Mouse (Mus musculus): ENCODE measurements at regions not wholly inside any gene's neighbourhood (a gene's known extent, or its start where the extent isn't known, plus 50 kb on each side); places are given as distances from the start of the nearest gene placed in this dataset.

GRCm38 (mm10) chr1:71848656-71849055, 195.7 kb upstream of the Fn1 start:
- Histone ChIP-seq H3K4me3 (no peak overlapping the region), H3K27ac (no peak overlapping the region)
- no peak for DNase-seq
- intact Hi-C loops (cut with DNase I) = no loop called here
- no peak for TF ChIP-seq CTCF (IDR thresholded peaks at IDR 0.05)

GRCm38 (mm10) chr1:71844938-71845685, 192.1 kb upstream of the Fn1 start:
- H3K27ac ChIP-seq = peak overlapping the region; percentile 63
- no peak for TF ChIP-seq CTCF (IDR thresholded peaks at IDR 0.05)
- intact Hi-C loops (cut with DNase I) = no loop called here
- no peak for DNase-seq
- peak overlapping the region; percentile 63 for H3K4me3 ChIP-seq

GRCm38 (mm10) chr1:71837764-71838163, 184.8 kb upstream of the Fn1 start:
- no peak for TF ChIP-seq CTCF (IDR thresholded peaks at IDR 0.05)
- no peak overlapping the region for H3K27ac ChIP-seq
- DNase-seq = no peak
- H3K4me3 ChIP-seq = no peak overlapping the region
- intact Hi-C loops (cut with DNase I) = no loop called here

GRCm38 (mm10) chr1:71837039-71837648, 184.1 kb upstream of the Fn1 start:
- no peak overlapping the region for H3K4me3 ChIP-seq
- TF ChIP-seq CTCF (IDR thresholded peaks at IDR 0.05) = no peak
- no peak for DNase-seq
- no peak overlapping the region for H3K27ac ChIP-seq
- intact Hi-C loops (cut with DNase I) = no loop called here

DNA sequence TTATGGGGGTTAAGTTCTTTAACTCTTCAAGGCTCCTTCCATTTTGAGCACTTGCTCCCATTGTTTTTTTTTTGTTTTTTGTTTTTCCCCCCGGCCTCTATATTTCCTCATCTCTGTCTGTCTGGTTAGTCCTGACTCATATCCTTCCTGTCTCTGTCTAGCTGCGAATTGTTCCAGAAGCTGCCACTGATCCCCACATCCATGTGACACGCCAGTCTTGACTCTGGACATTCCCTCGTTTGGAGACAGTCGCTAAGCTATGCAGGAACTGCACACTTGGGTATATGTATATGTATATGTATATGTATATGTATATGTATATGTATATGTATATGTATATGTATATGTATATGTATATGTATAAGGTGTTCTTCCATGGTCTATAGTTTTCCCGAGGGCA, 177.4 kb upstream of the Fn1 start:
- no peak overlapping the region for H3K4me3 ChIP-seq
- intact Hi-C loops (cut with DNase I) = no loop called here
- no peak for DNase-seq
- no peak for TF ChIP-seq CTCF (IDR thresholded peaks at IDR 0.05)
- H3K27ac ChIP-seq = no peak overlapping the region

- H3K4me3 ChIP-seq = no peak overlapping the region
- no peak for DNase-seq
- TF ChIP-seq CTCF (IDR thresholded peaks at IDR 0.05) = no peak
- intact Hi-C loops (cut with DNase I) = no loop called here
- no peak overlapping the region for H3K27ac ChIP-seq
These were observed 171.4 kb upstream of the Fn1 start for GRCm38 (mm10) chr1:71824410-71824809.

- no peak overlapping the region for H3K4me3 ChIP-seq
- intact Hi-C loops (cut with DNase I) = no loop called here
- H3K27ac ChIP-seq = no peak overlapping the region
- DNase-seq = no peak
- TF ChIP-seq CTCF (IDR thresholded peaks at IDR 0.05) = no peak
These were observed 169.1 kb upstream of the Fn1 start for GRCm38 (mm10) chr1:71822123-71822522.

GRCm38 (mm10) chr1:71821099-71821498, 168.1 kb upstream of the Fn1 start:
- Histone ChIP-seq H3K4me3 (no peak overlapping the region), H3K27ac (no peak overlapping the region)
- no peak for TF ChIP-seq CTCF (IDR thresholded peaks at IDR 0.05)
- intact Hi-C loops (cut with DNase I) = no loop called here
- DNase-seq = no peak

DNA sequence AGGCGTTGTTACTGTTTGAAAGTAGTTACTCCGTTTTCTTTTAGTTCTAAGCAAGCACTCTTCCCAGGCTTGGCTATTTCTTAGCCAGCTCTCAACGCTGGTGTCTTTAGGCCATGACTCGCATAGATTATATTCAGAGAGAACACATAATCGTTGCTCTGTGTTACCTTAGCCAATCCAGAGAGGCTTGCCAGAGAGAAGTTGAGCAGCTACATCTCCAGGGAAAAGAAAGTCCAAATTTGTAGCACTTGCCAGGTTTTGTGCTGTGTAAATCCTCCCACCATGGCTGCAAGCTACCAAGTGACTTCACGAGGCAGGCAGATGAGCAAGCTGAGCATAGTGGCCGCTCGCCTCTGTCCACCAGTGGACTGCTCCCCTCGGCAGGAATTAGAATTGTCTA, 163.3 kb upstream of the Fn1 start:
- no peak overlapping the region for H3K4me3 ChIP-seq
- intact Hi-C loops (cut with DNase I) = no loop called here
- no peak overlapping the region for H3K27ac ChIP-seq
- TF ChIP-seq CTCF (IDR thresholded peaks at IDR 0.05) = no peak
- peak; percentile 28 for DNase-seq

GRCm38 (mm10) chr1:71814141-71814540, 161.1 kb upstream of the Fn1 start:
- no peak overlapping the region for H3K4me3 ChIP-seq
- intact Hi-C loops (cut with DNase I) = no loop called here
- no peak for DNase-seq
- H3K27ac ChIP-seq = no peak overlapping the region
- no peak for TF ChIP-seq CTCF (IDR thresholded peaks at IDR 0.05)

DNA sequence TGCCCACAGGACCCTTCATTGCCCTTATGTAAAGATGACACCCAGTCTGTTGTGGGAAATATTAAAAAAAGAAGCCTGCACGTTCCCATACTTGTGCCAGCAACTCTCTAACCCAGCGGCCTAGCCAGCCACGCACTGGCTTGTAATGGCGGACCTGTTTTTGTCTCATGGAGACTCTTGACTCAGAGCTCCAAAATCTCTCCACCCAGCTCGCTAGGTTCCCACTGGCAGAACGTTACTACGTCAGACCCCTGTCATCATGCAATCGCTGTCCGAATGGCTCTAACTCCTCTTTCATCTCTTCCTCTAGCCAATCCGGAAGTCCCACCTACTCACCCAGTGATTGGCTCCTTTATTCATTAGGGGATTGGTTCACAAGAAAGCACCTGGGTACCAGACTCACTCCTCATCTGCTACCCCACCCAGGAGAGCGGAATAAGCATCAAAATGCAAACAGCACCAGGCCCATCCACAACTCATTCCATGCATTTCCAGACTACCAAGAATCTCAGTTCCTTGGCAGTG, 159.2 kb upstream of the Fn1 start:
- TF ChIP-seq CTCF (IDR thresholded peaks at IDR 0.05) = no peak
- intact Hi-C loops (cut with DNase I) = no loop called here
- Histone ChIP-seq H3K4me3 (no peak overlapping the region), H3K27ac (no peak overlapping the region)
- DNase-seq = no peak

GRCm38 (mm10) chr1:71811196-71811788, 158.3 kb upstream of the Fn1 start:
- H3K4me3 ChIP-seq = no peak overlapping the region
- H3K27ac ChIP-seq = no peak overlapping the region
- TF ChIP-seq CTCF (IDR thresholded peaks at IDR 0.05) = no peak
- no peak for DNase-seq
- intact Hi-C loops (cut with DNase I) = no loop called here

DNA sequence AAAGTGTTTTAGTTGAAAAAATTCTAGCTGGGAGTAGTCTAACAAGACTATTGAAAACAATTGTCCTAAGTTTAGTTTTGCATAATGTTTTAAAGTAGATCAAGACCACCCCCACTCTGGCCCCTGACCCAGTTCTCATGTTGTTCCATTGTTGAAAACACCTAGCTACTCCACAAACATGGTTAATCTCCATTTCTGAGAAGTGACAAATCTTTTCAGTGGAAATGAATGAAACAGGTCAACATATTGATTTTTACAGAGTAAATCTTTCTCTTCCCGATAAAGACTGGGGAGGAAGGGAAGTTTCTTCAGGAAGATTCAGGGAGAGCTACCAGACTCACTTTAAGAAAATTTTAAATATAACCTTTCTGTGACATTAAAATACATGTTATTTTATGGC, 155.0 kb upstream of the Fn1 start:
- intact Hi-C loops (cut with DNase I) = no loop called here
- no peak for TF ChIP-seq CTCF (IDR thresholded peaks at IDR 0.05)
- Histone ChIP-seq H3K4me3 (no peak overlapping the region), H3K27ac (peak overlapping the region; percentile 35; the same call in 1 of the 2 replicates)
- no peak for DNase-seq
